Mouse (Mus musculus) stomach, postnatal 0 days (tissue): Measurements from ENCODE around the gene Samd9l. TPM values are rescaled to one million over a fixed set of nuclear protein-coding genes. Genes with fewer than 3 reads are reported as not detected.
A peak's percentile ranks its signal among the peaks of the same experiment; 100 is the strongest.
"Not testable (repeated sequence)": the region's sequence is repeated elsewhere in the genome, so short reads cannot be mapped to it uniquely, and the experiment has no call there.

Experiments
- ATAC-seq: fragments of 200-750 bp; cut with Nextera tagmentation; 2 replicates; pipeline ENCODE4 v1.8.0; 2017; ENCODE audit not compliant: low FRiP score, low TSS enrichment
- DNase-seq: peaks from one replicate; pipeline ENCODE4 v3.0.0-alpha.2; 2016; ENCODE audit warnings: low spot score
- H3K27ac ChIP-seq: fragments of 300-500 bp; sonication (generic); replicated peaks from 2 replicates; pipeline ENCODE4 v1.5.1; 2014; ENCODE audit warnings: mild to moderate bottlenecking, control low read depth
- H3K27me3 ChIP-seq: fragments of 300-500 bp; sonication (generic); 2 replicates; pipeline ENCODE4 v1.6.1; 2014; ENCODE audit warnings: low read length; ENCODE audit not compliant: control insufficient read depth, insufficient read depth
- H3K36me3 ChIP-seq: fragments of 300-500 bp; sonication (generic); 2 replicates; pipeline ENCODE4 v1.6.1; 2014; ENCODE audit warnings: low read length, mixed read lengths; ENCODE audit not compliant: control insufficient read depth, insufficient read depth
- H3K4me1 ChIP-seq: fragments of 300-500 bp; sonication (generic); replicated peaks from 2 replicates; pipeline ENCODE4 v1.6.1; 2014; ENCODE audit warnings: antibody characterized with exemption; ENCODE audit not compliant: control insufficient read depth, insufficient read depth
- H3K4me2 ChIP-seq: fragments of 300-500 bp; sonication (generic); replicated peaks from 2 replicates; pipeline ENCODE4 v1.6.1; 2014; ENCODE audit warnings: low read depth, mild to moderate bottlenecking, control low read depth, moderate library complexity
- H3K4me3 ChIP-seq: fragments of 300-500 bp; sonication (generic); 2 replicates; pipeline ENCODE4 v1.5.1; 2014; ENCODE audit warnings: low read depth, low read length, control low read depth
- H3K9ac ChIP-seq: fragments of 300-500 bp; sonication (generic); 2 replicates; pipeline ENCODE4 v1.6.1; 2014; ENCODE audit warnings: mild to moderate bottlenecking, low read length, control low read depth, mixed read lengths
- H3K9me3 ChIP-seq: fragments of 300-500 bp; sonication (generic); 2 replicates; pipeline ENCODE4 v1.6.1; 2016; ENCODE audit warnings: low read length; ENCODE audit not compliant: control insufficient read depth
- CTCF ChIP-seq: IDR thresholded peaks from 2 replicates; pipeline ENCODE4 v1.5.1; 2016; ENCODE audit warnings: antibody characterized with exemption, low read depth, mild to moderate bottlenecking, moderate library complexity
- EP300 ChIP-seq: optimal IDR thresholded peaks from 2 replicates; pipeline ENCODE3; 2016; ENCODE audit warnings: antibody characterized with exemption
- WGBS: fragments of 180-500 bp; shearing (Covaris S2); extraction: QIAGEN DNeasy Blood & Tissue Kit; methylation state at CpG from one replicate; pipeline ENCODE4 v1.1.7; 2014; 5-methylcytosine and 5-hydroxymethylcytosine counted together
- polyA plus RNA-seq: library from polyadenylated mRNA; unstranded; fragments of >200 nt; fragmentation: Nextera tagmentation; extraction: Ambion mirVana; gene quantifications from 2 replicates; pipeline ENCODE4 v1.2.1, GENCODE M21; 2015

Samd9l gene
- 8.4 and 8.6 TPM in 2 replicates for polyA plus RNA-seq

DNA sequence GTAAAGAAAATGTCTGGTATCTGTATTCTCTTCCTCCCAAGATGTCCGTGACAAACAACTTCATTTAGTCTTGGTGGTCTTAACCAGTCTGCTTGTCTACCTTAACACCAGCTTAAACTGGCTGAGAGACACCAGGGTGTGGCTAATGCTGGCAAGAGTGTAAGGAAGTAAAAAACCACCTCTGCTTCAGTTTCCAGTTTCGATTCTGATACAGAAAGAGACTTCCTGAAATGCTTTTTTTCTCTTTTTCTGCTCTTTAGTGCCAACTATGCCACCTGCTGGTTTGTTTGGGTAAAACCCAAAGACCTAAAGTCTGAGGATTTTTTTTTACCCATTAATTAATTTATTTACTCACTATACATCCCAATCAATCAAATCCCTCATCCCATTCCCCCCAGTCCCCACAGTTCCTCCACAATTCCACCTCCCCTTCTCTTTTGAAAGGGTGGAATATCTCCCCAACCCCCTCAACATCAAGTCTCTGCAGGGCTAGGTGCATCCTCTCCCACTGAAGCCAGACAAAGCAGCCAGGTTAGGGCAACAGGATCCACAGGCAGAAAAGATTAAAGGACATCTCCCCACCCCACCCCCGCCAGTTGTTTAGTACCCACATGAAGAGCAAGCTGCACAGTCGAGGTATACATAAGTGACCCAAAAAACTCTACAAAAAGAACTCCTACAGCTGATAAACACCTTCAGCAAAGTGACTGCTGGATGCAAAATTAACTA, at the start of gene Samd9l:
TSS of gene Samd9l (minus strand) at position 233 of the 729 bp plus-strand sequence.
- Histone ChIP-seq H3K4me2 (peak within 1 kb of the TSS; percentile 51), H3K9ac (peak within 1 kb of the TSS; percentile 45; the same call in 1 of the 2 replicates), H3K4me3 (peak within 1 kb of the TSS; percentile 34)
- not testable (repeated sequence) for H3K27me3 ChIP-seq, H3K4me1 ChIP-seq, H3K9me3 ChIP-seq, H3K27ac ChIP-seq, H3K36me3 ChIP-seq
- ATAC-seq (peak; percentile 90), DNase-seq (peak; percentile 39)
- TF ChIP-seq CTCF = peak; percentile 73
- WGBS = 24% methylated on average over 4 of the region's 4 CpGs

DNA sequence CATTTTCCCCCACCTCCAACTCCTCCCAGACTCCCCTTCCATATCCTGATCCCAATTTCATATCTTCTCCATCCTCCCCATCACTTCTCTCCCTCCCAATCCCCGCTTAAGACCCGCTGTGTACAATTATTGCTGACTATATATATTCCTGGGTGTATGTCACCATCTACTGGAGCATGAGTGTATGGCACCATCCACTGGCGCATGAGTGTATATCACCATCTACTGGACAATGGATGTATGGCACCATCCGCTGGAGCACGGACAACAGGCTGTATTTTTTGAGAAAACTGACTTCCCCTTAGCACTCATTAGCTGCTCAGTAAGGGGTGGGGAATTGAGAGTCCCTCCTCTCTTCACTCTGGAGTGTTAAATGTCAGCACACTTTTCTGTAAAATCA, 48.0 kb upstream of the Samd9l start:
- H3K9ac ChIP-seq = no peak overlapping the region
- H3K9me3 ChIP-seq = no peaks in the 10 kb centered on the region
- no peak overlapping the region for H3K27ac ChIP-seq
- TF ChIP-seq EP300 (no peak), CTCF (peak; percentile 100)
- DNase-seq (peak; percentile 60), ATAC-seq (peak; percentile 82)
- no peaks in the 10 kb centered on the region for H3K27me3 ChIP-seq
- H3K4me3 ChIP-seq = no peak overlapping the region
- H3K4me2 ChIP-seq = no peak overlapping the region
- WGBS = 2% methylated on average over 5 of the region's 5 CpGs
- no peaks in the 10 kb centered on the region for H3K4me1 ChIP-seq
- H3K36me3 ChIP-seq = no peaks in the 10 kb centered on the region

DNA sequence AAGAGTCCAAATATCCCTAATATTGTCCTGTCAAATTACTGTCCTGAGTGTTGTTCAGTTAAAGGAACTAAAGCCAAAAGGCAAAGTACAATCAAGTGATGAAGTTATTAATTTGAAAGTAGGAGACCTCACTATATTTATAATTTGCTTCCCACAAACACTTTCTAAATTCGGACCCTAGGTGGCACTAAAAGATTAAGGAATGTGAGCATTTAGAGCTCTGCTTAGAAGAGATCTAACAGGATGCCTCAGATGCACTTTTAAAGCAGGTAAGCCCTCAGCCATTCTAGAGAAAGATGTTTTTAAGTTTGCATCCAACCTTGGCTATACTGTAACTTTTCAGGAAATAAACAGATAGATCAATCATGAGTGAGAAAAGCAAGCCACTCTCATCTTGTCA, 44.5 kb upstream of the Samd9l start:
- Histone ChIP-seq H3K4me2 (no peak overlapping the region), H3K9me3 (no peaks in the 10 kb centered on the region), H3K36me3 (no peaks in the 10 kb centered on the region), H3K27ac (no peak overlapping the region), H3K4me1 (no peaks in the 10 kb centered on the region), H3K27me3 (no peaks in the 10 kb centered on the region), H3K4me3 (no peak overlapping the region), H3K9ac (no peak overlapping the region)
- 19% methylated on average over 1 of the region's 1 CpGs for WGBS
- TF ChIP-seq EP300 (no peak), CTCF (peak; percentile 50)
- ATAC-seq (no peak), DNase-seq (no peak)

DNA sequence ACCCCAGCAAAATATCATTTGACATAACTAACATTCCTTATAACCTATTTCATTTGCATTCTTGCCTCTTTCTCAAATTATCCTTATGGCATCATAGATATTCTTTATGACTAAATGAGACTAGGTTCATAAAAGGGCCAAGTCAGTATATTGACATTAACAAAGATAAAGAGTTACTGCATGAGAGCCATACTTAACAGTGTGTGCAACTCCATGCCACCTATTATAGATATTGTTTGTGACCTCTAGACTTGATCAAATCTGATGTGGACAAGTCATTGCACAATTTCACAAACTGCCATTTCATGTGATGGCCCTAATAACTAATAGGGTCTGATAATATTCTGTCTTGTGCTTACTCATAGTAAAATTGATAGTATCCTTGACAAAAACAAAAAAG, 36.7 kb upstream of the Samd9l start:
- ATAC-seq (no peak), DNase-seq (no peak)
- TF ChIP-seq CTCF (no peak), EP300 (no peak)
- Histone ChIP-seq H3K4me3 (no peak overlapping the region), H3K4me2 (no peak overlapping the region), H3K36me3 (no peaks in the 10 kb centered on the region), H3K27me3 (no peaks in the 10 kb centered on the region), H3K4me1 (no peaks in the 10 kb centered on the region), H3K9ac (no peak overlapping the region), H3K9me3 (no peaks in the 10 kb centered on the region), H3K27ac (no peak overlapping the region)

DNA sequence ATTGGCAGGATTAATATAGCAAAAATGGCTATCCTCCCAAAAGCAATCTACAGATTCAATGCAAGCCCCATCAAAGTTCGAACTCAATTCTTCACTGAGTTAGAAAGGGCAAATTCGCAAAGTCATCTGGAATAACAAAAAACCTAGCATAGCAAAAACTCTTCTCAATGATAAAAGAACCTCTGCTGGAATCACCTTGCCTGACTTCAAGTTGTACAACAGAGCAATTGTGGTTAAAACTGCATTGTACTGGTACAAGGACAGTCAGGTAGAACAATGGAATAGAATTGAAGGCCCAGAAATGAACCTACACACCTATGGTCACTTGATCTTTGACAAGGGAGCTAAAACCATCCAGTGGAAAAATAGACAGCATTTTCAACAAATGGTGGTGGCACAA, 31.6 kb upstream of the Samd9l start:
- not testable (repeated sequence) for H3K4me3 ChIP-seq, H3K27me3 ChIP-seq, H3K9ac ChIP-seq, H3K9me3 ChIP-seq, ATAC-seq, H3K4me2 ChIP-seq, H3K27ac ChIP-seq, H3K36me3 ChIP-seq, DNase-seq, H3K4me1 ChIP-seq
- WGBS = 81% methylated on average over 2 of the region's 2 CpGs

DNA sequence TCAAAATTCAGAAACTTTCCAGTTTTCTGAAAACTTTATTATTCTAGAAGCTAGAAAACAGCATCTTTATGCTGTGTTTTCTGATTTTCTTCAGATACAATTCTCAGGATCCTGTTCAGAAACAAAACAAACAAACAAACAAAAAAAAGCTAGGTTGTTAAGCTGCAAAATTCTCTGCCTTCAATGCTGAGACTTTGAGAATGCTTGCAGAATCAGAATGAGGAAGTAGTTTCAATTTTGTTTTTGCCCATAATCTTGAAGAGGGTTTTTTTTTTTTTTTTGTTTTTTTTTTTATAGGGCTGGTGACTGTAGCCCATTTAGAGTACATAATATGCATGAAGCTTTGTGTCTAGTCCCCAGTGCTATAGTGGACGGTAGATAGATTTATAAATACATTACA, 27.7 kb upstream of the Samd9l start:
- DNase-seq (no peak), ATAC-seq (no peak)
- no peak overlapping the region for H3K27ac ChIP-seq
- H3K9me3 ChIP-seq = no peaks in the 10 kb centered on the region
- no peak overlapping the region for H3K4me2 ChIP-seq
- H3K4me1 ChIP-seq = no peaks in the 10 kb centered on the region
- H3K4me3 ChIP-seq = no peak overlapping the region
- TF ChIP-seq CTCF = no peak
- TF ChIP-seq EP300 = no peak
- H3K9ac ChIP-seq = no peak overlapping the region
- no peaks in the 10 kb centered on the region for H3K36me3 ChIP-seq
- H3K27me3 ChIP-seq = no peaks in the 10 kb centered on the region
- WGBS = 72% methylated on average over 1 of the region's 1 CpGs

DNA sequence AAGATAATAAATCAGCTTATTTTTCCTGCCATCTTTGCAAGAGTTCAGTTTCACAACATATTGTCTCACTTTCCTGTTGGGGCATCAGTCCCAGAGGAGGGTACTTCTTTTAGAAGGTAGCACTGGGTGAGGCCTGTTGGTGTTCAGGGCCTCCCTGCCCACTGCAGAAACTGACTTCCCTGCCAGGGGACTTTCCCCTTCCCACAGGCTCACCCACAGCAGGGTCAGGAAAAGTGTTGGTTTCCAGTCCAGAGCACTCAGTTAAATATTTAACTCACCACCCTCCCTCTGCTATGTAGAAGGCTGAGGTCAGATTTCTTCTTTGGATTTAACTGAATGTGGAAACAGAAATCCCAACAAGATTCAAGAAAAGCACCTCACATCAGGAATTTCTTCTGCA, 26.0 kb upstream of the Samd9l start:
- H3K9me3 ChIP-seq, H3K4me2 ChIP-seq, H3K9ac ChIP-seq, H3K4me3 ChIP-seq, DNase-seq, H3K27ac ChIP-seq, H3K27me3 ChIP-seq, H3K4me1 ChIP-seq, ATAC-seq, H3K36me3 ChIP-seq: not testable (repeated sequence)

DNA sequence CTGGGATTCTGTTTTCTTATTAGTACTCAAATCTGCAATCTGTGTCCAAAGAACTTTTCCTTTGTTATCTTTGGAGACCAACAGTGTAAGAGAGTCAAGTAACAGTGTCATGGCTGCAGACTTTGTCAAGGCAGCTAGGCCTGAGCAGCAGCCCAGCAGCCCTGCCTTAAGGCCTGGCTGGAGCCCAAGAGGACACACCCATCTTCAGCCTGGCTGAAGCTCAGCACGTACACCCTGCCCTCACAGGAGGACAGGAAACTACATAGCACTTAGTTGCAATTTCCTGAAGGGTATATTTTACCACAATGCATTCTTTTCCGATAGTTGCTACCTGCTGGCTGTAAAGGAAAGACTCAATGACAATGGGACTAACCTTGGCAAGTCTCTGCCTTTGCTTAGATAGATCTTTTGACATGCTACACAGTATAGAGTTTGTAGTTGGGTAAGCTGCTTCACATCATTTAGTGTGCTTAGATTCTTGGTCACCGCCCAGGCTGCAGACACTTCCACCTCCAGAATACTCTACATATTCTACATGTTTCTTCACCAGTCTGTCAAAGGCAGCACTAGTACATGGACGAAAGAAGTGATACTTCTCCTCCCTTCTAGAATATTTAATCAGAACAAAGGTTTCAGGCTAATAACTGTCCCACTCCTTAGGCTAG, 25.4 kb upstream of the Samd9l start:
- H3K4me1 ChIP-seq, H3K36me3 ChIP-seq, H3K27ac ChIP-seq, H3K9me3 ChIP-seq, H3K9ac ChIP-seq, H3K27me3 ChIP-seq, H3K4me3 ChIP-seq, DNase-seq, H3K4me2 ChIP-seq: not testable (repeated sequence)
- peak; percentile 82 for ATAC-seq
- 9% methylated on average over 1 of the region's 4 CpGs for WGBS
